Mouse (Mus musculus) kidney, adult 11 months (tissue): ENCODE results near the gene Plpp3.

Experiments
- DNase-seq: peaks from one replicate; pipeline ENCODE4 v3.0.0; 2022

The Plpp3 gene

DNA sequence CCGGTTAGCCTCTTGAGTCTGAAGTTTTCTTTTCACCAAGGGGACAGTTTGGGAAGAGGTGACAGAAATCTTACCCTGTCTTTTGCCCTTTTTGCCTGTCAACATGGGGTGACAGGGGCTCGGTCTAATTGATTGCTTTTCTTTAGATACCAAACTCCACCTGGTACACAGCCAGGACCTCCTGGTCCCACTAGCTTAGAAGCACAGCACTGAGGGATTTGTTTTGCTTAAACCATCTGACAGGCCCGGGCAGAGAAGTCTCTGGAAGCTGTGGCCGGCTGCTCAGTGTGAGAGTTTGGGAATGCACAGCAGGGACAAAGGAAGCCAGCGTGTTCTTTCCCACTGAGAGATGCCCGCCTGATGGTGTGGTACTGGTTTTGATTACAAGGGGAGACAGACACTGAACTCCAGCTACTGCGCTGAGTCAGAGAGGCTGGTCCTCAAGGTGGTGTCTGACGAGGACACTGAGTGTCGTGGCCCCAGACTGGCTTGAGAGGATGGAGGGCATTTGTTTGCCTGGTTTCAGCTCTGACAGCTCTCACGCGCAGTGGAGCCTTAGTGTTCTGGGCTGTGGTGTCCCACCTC, 64.2 kb downstream of the Plpp3 start:
- no peak for DNase-seq

DNA sequence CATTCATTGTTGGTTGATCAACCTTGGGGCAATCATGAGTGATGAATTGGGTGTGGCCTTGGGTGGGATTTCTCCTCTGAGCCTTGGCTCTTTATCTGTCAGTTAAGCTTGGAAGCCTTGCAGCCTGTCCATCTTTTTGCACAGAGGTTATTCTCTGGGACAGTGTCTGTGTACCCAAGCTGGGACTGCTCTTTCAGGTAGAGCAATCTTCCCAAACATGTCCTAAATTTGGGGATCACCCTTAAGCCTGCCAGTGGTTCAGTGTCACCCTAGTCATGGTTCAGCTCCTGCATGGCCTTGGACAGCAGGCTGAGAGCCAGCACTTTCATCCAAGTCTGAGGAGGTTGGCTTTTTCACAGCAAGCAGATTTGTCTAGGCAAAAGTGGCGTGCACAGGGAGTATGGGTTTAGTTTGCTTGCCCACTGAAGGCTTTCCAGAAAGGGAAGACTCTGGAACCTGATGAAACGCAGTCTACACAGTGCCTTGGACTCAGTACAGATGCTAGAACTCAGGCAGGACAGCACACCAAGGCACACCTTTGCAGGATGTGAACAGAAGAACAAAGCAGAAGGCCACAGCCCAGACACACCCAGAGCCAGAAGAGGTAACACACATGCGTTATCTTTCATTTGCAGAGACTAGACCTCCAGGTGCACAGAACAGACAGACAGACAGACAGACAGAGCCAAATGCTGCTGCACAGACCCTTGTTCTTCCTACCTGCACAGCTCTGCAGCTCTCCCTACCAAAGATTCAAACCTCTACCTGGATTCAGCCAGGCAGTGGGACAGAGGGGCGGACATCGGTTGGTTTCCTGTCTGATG, 66.2 kb downstream of the Plpp3 start:
- no peak for DNase-seq

DNA sequence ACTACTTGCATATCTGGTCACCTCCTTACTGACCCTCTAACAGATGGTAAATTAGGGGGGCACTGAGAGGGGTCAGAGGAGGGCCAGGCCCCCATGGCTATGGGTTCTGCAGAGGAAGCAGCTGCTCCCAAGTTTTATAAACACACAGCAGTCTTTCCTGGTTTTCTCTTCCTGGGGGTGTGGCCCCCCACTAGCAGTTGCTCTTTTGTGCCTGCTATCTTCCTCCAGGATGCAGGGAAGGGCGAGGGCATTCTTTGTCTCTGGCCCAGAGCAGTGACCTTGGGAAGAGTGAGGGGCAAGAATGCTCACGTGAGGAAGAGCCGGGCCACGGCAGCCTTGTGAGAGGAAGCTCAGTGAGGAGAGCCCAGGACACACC, 66.8 kb downstream of the Plpp3 start:
- DNase-seq = peak; percentile 56

DNA sequence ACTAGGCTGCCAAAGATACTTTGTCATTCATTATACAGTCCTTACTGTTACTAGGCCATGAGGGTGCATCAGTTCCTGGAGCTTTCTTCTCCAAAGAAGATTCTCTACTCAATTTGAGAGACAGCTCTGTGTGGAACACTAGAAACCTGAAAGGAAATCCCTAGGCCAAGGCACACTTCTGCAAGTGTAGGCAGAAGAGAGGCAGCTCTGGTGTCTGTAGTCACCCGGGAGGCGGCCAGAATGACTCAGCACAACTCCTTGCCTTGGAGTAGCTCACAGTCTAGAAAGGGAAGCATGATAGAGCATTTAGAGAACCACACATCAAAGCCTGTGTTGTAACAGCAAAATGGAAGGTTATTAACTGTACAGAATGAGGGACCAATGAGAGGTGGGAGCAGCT, 68.4 kb downstream of the Plpp3 start:
- peak; percentile 43 for DNase-seq

DNA sequence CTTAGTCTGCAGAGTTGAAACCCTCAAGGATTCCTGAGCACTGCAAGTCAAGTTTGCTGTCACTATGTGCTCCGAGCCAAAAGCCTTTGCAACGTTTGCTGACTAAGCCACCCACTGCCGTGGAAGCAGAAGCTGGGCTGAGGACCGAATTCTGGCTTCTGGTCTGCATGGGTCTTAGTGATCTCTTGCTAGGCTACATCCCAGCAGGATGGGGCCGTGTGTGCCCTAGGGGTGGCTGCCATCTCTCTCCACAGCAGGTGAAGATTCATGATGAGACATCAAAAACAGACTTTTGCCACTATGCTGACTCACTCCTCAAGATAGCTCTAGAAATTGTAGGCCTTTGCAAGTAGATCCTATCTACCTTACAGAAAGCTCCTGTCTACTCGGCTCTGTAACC, 69.2 kb downstream of the Plpp3 start:
- DNase-seq = no peak

DNA sequence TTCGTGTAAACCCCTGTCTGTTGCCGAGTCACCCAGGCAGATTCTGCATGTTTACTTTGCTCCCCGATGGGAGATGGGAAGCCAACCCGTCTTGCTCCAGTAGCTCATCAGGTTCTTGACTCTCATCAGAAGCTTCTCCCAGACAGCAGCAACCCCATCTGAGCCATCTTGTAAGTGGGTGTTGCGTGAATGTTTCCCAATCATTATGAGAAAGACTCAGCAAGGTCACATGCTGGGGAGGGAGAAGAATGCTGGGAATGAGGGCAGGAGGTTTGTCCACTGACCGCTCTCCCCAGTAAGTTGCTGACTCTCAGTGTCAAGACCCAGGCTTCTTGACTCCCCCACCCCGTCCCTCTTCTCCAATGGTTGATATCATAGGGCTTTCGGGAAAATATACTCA, 73.0 kb downstream of the Plpp3 start:
- DNase-seq = no peak

DNA sequence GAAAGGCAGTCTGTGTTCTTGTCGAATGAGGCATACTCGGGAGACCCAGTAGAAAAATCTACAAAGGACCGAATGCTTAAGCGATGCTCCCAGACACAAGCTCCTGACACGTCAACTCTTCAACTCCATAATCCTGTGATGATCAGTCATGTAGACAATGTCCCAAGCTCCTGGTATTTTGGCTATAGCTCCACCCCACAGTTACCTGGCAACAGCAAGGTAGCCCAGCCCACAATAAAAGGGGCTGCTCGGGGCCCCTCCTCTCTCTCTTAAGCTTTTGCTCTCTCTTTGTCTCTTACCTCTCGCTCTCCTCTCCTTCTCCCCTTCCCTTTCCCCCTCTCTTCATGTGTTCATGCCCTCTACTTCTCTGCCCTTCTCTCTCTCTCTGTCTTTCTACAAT, 83.1 kb downstream of the Plpp3 start:
- no peak for DNase-seq

DNA sequence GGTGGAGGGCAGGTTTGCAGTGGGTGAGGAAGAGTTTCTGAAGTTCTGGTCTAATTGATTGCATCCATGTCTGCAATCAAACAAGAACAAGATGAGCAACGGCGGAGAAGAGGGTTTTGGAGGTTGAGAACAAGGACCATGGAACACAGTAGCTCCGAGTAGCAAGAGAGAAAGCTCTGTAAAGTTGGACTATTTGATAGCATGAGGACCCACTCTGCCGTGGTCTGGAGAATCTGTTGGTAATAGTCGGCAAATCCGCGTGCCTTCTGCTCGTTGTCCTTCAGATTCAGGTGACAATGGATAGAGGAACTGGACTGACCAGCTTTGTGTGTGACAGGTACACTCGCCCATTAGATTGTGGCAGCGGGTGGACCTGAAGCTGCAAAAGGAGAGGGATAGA, 87.8 kb downstream of the Plpp3 start:
- no peak for DNase-seq

DNA sequence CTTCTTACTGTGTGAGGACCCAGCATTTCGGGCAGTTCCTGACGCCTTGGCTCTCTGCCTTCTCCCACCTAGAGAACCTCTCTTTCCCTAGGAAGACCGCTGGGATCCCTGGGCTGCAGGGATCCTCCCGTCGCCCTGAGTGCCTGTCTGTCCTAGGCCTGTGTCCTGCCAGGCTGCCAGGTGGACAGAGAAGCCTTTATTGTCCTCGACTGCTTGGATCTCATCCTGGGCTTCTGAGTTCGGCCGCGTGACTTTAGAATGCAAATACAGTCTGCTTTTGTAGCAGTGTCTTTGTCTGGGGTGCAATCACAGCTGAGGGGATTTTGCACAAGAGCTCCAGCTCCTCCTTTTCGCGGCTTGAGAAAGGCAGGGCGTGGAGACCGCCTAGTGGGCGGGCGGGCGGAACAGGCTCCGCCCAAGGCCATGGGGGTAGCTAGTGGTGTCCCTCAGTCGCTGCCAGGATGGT, 88.4 kb downstream of the Plpp3 start:
- DNase-seq = peak; percentile 48

DNA sequence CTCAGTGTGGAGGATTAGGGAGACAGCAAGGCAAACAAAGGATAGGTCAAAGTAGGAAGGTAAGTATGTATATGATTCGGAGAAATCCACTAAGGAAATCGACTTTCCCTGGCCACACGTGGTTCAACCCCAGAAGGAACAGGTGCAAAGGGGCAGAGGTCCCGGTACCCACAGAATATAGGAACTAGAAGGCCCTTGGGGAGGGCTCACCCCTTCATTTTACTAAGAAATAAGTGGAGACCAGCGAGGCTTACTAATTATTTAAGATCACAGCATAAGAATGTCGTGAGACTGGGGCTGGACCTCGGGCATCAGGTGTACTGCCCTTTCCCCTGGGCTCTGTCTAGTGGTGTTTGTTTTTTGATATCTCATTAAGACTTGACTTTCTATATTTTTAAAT, 89.2 kb downstream of the Plpp3 start:
- DNase-seq = no peak

DNA sequence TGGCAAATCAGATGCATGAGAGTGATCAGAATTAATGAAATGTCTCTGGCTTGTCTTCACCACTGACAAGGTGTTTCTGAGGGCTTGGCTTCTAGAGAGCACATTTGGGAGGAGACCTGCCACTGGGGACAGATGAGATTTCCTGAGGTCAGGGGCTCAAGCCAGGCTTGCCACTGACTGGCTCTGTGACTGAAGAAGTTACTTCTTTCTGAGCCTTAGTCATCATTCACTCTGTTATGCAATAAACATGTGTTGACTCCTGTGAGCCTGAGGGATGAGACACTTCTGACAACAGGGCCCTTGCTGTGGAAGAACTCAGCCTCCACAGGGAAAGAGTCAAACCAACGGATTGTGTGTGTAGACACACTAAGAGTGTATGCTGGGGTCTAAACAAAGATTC, 91.0 kb downstream of the Plpp3 start:
- no peak for DNase-seq

DNA sequence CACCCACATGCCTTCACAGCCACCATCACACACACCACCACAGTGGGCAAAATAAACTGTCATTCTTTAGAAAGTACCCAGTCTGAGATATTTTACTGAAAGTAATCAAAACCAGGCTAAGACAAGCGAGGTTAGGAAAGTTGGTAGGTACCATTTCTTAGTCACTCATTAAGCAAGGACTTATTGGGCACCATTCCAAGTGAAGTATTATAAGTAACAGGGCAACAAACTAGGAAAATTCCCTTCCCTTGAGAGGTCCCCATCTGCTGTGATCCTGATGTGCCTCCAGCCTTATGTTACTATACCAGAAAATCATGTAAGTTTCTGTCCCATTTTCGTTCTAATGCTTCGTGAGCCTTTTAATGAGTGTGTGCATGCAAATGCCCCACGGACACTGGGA, 92.1 kb downstream of the Plpp3 start:
- no peak for DNase-seq

DNA sequence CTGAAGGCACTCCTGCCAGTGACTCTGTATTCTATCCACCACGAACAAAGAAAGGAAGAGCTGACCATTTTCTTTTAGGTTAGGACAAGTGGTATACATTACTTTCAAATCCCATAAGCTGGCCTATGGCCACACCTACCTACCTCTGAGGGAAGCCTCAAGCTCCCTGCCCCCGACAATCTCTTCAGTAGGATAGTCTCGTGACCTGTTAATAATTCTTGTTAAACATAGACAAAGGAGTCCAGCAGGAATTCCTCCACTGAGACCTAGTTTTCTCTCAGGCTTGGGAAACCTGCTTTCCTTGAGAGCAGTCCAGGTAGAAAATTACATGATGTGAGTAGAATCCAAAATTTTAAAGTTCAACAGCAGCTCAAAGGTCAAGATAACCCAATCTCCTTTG, 93.8 kb downstream of the Plpp3 start:
- DNase-seq = peak; percentile 37

DNA sequence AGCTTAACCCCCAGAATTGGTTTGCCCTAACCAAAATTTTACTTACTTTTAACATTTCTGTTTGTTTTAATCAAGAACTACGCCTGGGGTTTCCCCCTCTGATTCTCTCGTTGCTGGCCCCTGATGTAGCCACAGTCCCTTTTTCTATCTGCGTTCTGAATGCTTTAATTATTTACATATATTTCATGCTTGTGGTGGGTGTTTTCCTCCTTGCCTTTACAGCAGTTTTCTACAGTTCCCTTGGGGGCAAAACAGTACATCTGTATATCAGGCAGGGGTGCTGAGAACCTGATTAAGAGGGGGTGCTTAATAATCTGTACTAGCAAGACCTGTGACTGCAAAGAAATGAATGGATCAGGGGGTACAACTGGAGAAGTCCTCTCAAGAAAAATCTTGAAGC, 94.9 kb downstream of the Plpp3 start:
- DNase-seq = no peak

DNA sequence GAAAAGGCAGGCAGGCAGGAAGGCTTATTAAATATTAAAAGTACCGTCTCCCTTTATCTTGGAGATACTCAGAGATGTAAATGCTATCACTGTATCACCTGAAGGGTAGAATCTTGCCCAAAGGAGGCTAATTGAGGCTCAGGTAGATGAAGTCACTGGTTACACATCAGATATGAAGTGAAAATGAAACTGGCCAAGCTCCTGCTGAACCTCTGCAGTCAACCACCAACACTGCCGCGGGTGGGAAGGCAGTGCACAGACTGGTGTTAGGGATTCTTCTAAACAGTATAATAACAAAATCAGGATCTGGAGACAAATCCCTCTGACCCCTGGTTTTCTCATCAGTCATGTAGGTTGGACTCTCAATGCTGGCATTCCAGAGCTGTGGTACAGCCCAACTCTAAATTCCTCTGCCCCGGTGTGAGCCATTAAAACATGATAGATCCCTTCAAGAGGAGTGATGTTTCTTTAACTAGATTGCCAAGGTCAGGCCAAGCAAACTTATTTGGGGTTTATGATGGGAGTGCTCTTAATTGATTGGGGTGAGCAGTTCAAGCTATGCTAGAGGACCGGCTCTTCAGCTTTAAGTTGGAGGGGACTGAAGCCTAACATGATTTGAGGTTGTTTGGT, 95.5 kb downstream of the Plpp3 start:
- DNase-seq = no peak

DNA sequence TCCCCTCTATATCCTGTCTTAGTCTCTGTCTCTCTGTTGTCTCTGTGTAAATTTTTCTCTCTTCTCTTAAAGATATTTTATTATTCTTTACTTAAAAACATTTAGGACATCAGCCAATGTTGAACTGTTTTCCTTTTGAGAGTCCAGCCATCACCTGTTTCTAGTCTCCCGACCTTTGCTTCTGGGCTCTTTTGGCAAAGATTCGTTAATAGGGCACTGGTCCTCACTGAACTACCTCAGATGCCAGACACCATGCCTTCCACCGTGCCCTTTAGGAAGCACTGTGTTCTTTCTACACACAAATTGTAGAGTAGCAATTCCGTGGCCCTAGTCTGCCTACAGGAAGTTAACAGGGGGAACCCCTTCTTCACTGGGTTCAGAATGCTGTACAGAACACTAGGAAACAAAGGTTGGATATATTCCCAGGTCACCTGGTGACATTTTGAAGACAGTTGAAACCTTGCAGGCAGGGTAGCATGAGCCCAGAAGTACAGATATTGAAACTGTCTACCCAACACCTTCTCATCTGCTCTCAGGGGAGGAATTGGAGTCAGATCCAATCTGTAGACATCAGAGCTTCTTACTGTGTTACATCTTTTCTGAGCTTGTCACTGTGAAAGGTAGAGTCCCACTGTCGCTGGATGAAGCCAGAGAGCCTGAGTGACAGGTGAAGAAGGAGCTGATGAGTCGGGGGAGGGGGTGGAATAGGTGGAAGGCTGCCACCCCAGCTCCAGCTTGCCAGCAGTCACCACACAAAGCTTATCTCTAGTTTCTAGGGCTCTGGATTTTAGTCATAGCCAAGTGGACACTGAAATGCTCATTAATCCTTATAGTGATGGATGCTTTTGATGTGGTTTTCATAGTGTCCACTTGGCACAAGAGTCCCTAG, 96.5 kb downstream of the Plpp3 start:
- no peak for DNase-seq

DNA sequence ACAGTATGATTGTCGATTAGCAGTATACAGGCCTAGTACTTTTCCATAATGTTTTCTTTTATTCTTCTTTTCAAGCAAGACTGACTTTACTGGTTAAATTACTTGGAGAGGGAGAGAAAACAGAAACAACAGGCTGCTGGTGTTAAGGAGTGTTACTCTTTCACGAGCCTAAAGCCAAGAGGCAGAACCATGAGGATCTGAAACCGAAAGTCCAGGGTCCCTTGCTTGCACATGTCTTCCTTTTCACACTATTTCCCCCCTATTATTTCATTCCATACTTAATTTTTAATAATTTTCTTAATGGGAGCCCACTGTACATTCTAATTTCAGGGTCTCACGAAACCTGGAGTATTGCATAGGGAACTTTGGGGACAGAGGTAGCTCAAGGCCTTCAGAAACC, 97.2 kb downstream of the Plpp3 start:
- no peak for DNase-seq

DNA sequence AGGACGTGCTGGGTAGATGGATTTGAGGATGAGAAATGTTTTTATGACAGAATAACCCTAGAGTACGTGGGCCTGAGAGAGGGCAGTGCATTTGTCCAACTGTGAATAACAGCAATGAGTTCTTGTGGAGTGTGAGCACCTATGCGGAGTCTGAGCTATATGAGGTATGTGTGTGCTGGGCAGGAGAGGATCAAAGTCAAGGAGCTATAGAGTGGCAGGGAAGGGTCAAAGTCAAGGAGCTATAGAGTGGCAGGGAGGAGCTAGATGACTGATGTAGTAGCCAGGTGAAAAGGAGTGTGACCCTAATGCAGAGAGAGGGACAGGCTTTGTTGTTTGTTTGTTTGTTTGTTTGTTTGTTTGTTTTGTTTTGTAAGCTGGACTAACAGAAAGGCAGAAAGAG, 98.0 kb downstream of the Plpp3 start:
- DNase-seq = no peak

DNA sequence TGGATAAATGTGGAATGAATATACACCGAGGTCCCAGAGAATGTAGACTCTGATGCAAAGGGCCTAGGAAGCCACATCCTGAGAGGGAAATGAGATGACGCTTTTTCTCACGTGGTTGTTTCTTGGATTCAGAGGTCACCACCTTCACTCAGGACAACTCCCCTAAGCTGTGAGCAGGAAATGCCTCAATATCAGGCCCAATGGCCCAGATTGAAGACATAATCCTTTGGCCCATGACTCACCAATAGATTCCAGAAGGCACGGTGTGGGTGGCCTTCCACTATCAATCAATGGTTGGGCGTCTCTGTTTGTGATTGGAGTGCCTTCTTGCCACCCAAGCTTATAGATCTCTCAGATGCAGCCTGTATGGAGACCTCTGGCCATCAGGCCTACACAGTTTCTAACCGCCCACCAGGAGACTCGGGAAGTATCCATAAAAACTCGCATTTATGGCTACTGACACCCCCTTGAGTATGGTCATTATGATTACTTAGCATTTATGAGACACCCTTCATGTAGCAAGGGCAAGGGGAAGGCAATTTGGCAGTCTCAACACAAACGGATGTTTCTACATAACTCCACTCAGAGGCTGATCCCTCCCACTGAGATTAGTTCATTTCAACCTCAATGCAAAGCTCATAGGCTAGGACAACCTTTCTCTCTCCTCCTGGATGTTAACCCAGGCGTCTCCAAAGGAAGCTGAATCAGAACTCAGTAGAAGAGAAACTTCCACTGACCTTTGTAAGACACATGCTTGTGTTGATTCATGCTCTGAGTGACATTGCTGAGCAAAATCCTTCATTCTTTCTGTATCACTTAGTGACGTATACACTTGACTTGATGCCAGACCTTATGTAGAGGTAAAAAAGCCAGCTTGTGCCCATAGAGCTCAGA, 100.8 kb downstream of the Plpp3 start:
- no peak for DNase-seq

DNA sequence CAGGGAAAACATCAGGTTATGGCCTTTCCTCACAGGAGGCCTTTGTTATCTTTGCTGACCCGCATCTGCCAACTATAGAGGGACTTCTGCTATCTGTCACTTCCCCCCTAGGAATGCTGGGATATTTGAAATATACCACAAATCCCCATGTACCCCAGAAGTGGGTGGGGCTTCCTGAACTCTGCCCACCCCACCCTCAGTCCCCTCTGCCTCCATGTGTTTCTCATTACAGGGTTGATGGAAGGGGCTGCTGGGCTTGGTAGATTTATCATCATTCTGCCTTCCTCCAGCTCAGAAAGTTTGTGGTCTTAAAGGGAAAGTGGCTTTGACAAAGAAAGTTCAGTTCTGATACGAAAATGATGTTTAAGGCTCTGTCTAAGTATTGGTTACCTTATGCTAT, 103.2 kb downstream of the Plpp3 start:
- DNase-seq = no peak

DNA sequence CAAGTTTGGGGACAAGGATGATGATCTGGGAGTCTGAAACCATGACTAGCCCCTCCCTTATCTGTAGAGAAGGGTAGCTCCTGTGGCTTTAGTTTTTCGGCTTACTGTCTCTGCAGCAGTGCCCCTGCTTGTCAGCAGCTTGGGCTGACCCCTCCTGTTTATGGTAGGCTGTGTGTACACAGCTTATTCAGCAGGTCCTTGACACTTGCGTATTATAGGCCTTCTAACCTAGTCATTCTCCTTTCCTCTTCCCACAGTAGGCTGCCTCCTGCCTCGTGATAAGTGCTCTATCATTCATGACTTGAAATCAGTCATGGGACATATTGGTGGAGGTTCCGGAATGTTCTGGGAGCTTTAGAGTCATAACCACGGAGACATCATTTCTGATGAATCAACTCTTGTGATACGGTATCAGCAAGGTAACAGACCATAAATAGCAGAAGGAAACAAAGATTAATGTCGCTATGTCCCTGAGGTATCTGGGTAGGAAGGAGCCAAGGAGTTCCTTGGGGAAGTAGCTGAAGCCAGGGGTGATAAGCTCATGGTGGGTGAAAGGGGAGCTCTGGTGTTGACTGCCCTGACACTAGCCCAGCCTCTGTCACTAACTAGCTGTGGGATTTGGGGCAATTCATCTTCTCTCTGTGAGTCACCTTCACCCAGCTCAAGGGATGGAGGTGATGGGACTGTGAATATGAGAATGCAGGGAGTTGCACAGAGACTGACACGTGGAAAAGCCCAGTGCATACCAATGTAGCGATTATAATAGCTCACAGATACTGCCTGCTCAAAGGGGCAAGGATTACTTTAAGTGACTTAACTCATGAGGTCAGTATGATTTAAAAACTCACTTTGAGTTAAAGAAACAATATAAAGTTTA, 104.0 kb downstream of the Plpp3 start:
- peak; percentile 47 for DNase-seq
